14 mouse cellular contexts compared by ENCODE assay signal in the genomic region with DNA sequence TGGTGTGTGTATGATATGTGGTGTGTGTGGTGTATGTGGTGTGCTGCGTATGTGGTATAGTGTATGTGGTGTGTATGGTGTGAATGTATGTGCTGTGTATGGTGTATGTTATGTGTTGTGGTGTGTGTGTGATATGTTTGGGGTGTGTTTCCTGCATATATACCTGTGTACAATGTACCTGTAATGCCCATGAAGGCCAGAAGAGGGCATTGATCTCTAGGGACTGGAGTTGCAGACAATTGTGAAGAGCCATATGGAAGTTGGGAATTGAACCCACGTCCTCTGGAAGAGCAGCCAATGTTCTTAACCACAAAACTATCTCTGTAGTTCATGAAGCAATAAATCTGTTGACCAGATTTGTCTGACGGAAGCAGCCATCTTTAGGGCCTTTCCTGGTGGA. TPM values are rescaled to one million over a fixed set of nuclear protein-coding genes. Genes with fewer than 3 reads are reported as not detected.
DNase-seq lines count a peak whose midpoint lies in the region; ATAC-seq and TF ChIP-seq lines count a peak whose summit lies in the region.
"Had no signal": no experiment of that assay in that cellular context is flagged by ENCODE, and none has a peak within 500 bp of the region (broad histone marks: within the 10 kb centered on the region; RNA-seq: fewer than 3 reads in every experiment).

No protein-coding gene starts in this region.

- no peaks in the 10 kb centered on the region for H3K9me3 ChIP-seq in liver, embryonic 12.5 days (replicated peaks)
- H3K9me3 ChIP-seq: limb, embryonic 10.5 days had no signal

- H3K4me2 ChIP-seq in liver, embryonic 12.5 days, result no peak overlapping the region
- H3K4me2 ChIP-seq: heart, embryonic 13.5 days; hindbrain, embryonic 14.5 days had no signal

- H3K4me3 ChIP-seq in gastrocnemius, adult 2 months, result no peak overlapping the region
- no peak overlapping the region for H3K4me3 ChIP-seq in liver, adult 2 months (ENCODE audit: insufficient read depth, low read depth, low read length)
- H3K4me3 ChIP-seq in liver, embryonic 12.5 days, result no peak overlapping the region
- H3K4me3 ChIP-seq: heart, embryonic 13.5 days; limb, embryonic 10.5 days had no signal

- no peak for DNase-seq in gastrocnemius, adult 2 months
- DNase-seq in gastrocnemius, postnatal 25 days, result no peak
- DNase-seq in liver, adult 2 months (ENCODE audit: extremely low read depth, low read depth, low spot score), result peak; percentile 18
- DNase-seq in A20 (ENCODE audit: low read depth, low spot score) (peak; percentile 35), NIH3T3 (ENCODE audit: low read depth) (peak; percentile 32)
- no peak for DNase-seq in gastrocnemius, adult 8-10 months (ENCODE audit: low spot score in 2 of 2)
- no peak for DNase-seq in spleen, postnatal 14 days (ENCODE audit: low spot score in 2 of 2)
- DNase-seq: right cerebral cortex, postnatal 14 days had no signal

- H3K79me2 ChIP-seq in liver, adult 2 months (ENCODE audit: control insufficient read depth, insufficient read depth, low read length), result no peaks in the 10 kb centered on the region

- no peaks in the 10 kb centered on the region for H3K27me3 ChIP-seq in liver, adult 2 months (ENCODE audit: control insufficient read depth, insufficient read depth, low read length)
- peaks cover 15% of the 10 kb centered on the region for H3K27me3 ChIP-seq in liver, embryonic 12.5 days (replicated peaks)

- WGBS in liver, adult 2 months, result 81% methylated on average over 3 of the region's 3 CpGs
- 42% methylated on average over 3 of the region's 3 CpGs for WGBS in liver, embryonic 12.5 days (ENCODE audit: insufficient replicate concordance)

- no peak overlapping the region for H3K27ac ChIP-seq in gastrocnemius, adult 2 months
- no peak overlapping the region for H3K27ac ChIP-seq in liver, adult 2 months (replicated peaks; ENCODE audit: insufficient read depth, low read depth, low read length)
- no peak overlapping the region for H3K27ac ChIP-seq in liver, embryonic 12.5 days
- H3K27ac ChIP-seq: heart, embryonic 13.5 days; hindbrain, embryonic 14.5 days; limb, embryonic 10.5 days; macrophage had no signal

- H3K9ac ChIP-seq in liver, adult 2 months (ENCODE audit: low read depth, low read length), result no peak overlapping the region
- no peak overlapping the region for H3K9ac ChIP-seq in liver, embryonic 12.5 days
- H3K9ac ChIP-seq: heart, embryonic 13.5 days; hindbrain, embryonic 14.5 days had no signal

- intact Hi-C loops in gastrocnemius, adult 2 months (cut with DNase I), result no loop called here

- peak; percentile 39 for TF ChIP-seq CTCF in gastrocnemius, adult 2 months (IDR thresholded peaks at IDR 0.05)
- TF ChIP-seq CTCF in liver, adult 2 months (IDR thresholded peaks at IDR 0.05; ENCODE audit: low read depth, low read length), result peak; percentile 32; the same call in 1 of the 2 replicates

- ATAC-seq in liver, embryonic 12.5 days, result no peak

- no peak for TF ChIP-seq POLR2A in liver, adult 2 months (IDR thresholded peaks at IDR 0.05; ENCODE audit: extremely low read depth, insufficient read depth, low read length)

- peaks cover 4% of the 10 kb centered on the region; the same call in 1 of the 2 replicates for H3K4me1 ChIP-seq in liver, adult 2 months (ENCODE audit: control insufficient read depth, insufficient read depth, low read length)
- 0 out of 2 replicates have a peak, but pooled peaks cover 9% of the 10 kb centered on the region for H3K4me1 ChIP-seq in liver, embryonic 12.5 days

- H3K36me3 ChIP-seq in liver, adult 2 months (ENCODE audit: control insufficient read depth, insufficient read depth, low read length), result no peaks in the 10 kb centered on the region
- H3K36me3 ChIP-seq in liver, embryonic 12.5 days, result no peaks in the 10 kb centered on the region
- H3K36me3 ChIP-seq: heart, embryonic 13.5 days; limb, embryonic 10.5 days had no signal

RNA-seq across cellular contexts. Expression of gene Wnt7b, which starts 15.1 kb away (rescaled TPM):
- not detected for total RNA-seq in gastrocnemius, adult 2 months (2021)
- total RNA-seq in gastrocnemius, postnatal 25 days (2021), result not detected
- 0.07 and 0.09 TPM in 2 replicates for total RNA-seq in liver, adult 2 months (2014; rRNA removed)
- polyA plus RNA-seq in liver, adult 2 months (2012; rRNA removed), result 0.06 and 0.12 TPM in 2 replicates
- polyA plus RNA-seq in liver, embryonic 12.5 days (2016; fragmentation: Nextera tagmentation; extraction: Ambion mirVana), result 0.38 and 0.56 TPM in 2 replicates
- total RNA-seq in gastrocnemius, adult 8-10 months (2022), result under 1 TPM in 1 of 4 experiments, not detected in 3; 0.19 TPM
- total RNA-seq: common myeloid progenitor, adult 5-6 weeks had no signal
- polyA plus RNA-seq: macrophage had no signal

Comparison
In these comparisons a context has a peak if more than half of its experiments do, and no peak if none do; other contexts are left out.
1. DNase-seq: peak in liver, adult 2 months (single experiment), A20 (single experiment) and NIH3T3 (single experiment); none in gastrocnemius, adult 2 months (single experiment), gastrocnemius, postnatal 25 days (single experiment), gastrocnemius, adult 8-10 months (0 of 2) and spleen, postnatal 14 days (0 of 2).